Mouse (Mus musculus): ENCODE measurements around the gene Uqcc2. TPM values are rescaled to one million over a fixed set of nuclear protein-coding genes. Genes with fewer than 3 reads are reported as not detected.

The Uqcc2 gene
- polyA plus RNA-seq, 1 experiment, result 148 TPM

- TF ChIP-seq POLR2A (IDR thresholded peaks at IDR 0.05; ENCODE audit: low read depth, low read length) (no peak), CTCF (IDR thresholded peaks at IDR 0.05; ENCODE audit: borderline replicate concordance, insufficient read depth, low read length) (peak; percentile 80; the same call in 1 of the 2 replicates)
- H3K4me1 ChIP-seq (ENCODE audit: control insufficient read depth, insufficient read depth, low read length), result no peaks in the 10 kb centered on the region
- H3K27ac ChIP-seq (ENCODE audit: insufficient read depth, low read length), result no peak overlapping the region
- no peak overlapping the region for H3K4me3 ChIP-seq (ENCODE audit: insufficient read depth, low read length)
Observed at GRCm38 (mm10) chr17:27095690-27096089, 38.0 kb downstream of the Uqcc2 start.

DNA sequence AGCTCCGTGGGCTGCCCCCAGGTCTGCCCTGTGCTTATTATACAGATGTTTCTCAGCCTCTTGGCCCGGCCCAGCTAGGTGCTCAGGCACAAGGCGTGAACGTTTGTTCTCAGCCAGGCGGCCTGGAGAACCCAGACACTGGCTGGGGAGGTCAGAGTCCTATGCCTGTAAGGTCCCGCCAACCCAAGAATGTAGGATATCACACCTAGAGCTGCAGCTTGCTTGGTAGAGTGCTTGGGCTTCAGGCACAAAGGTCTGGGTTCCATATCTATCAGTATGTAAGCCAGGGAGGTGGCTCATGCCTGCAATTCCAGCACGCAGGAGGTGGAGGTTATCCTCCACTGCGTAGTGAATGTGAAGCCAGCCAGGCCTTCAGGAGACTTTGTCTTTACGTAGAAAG is 43.6 kb downstream of the Uqcc2 start:
- TF ChIP-seq CTCF (IDR thresholded peaks at IDR 0.05; ENCODE audit: borderline replicate concordance, insufficient read depth, low read length) (no peak), POLR2A (IDR thresholded peaks at IDR 0.05; ENCODE audit: low read depth, low read length) (no peak)
- no peaks in the 10 kb centered on the region for H3K4me1 ChIP-seq (ENCODE audit: control insufficient read depth, insufficient read depth, low read length)
- H3K27ac ChIP-seq (ENCODE audit: insufficient read depth, low read length), result no peak overlapping the region
- no peak overlapping the region for H3K4me3 ChIP-seq (ENCODE audit: insufficient read depth, low read length)

- no peak for TF ChIP-seq POLR2A (IDR thresholded peaks at IDR 0.05; ENCODE audit: low read depth, low read length)
- TF ChIP-seq CTCF (IDR thresholded peaks at IDR 0.05; ENCODE audit: borderline replicate concordance, insufficient read depth, low read length), result peak; percentile 63
- Histone ChIP-seq H3K27ac (ENCODE audit: insufficient read depth, low read length) (no peak overlapping the region), H3K4me3 (ENCODE audit: insufficient read depth, low read length) (no peak overlapping the region), H3K4me1 (ENCODE audit: control insufficient read depth, insufficient read depth, low read length) (peaks cover 12% of the 10 kb centered on the region)
Observed at GRCm38 (mm10) chr17:27087426-27087825, 46.3 kb downstream of the Uqcc2 start.

- H3K4me3 ChIP-seq (ENCODE audit: insufficient read depth, low read length), result no peak overlapping the region
- TF ChIP-seq POLR2A (IDR thresholded peaks at IDR 0.05; ENCODE audit: low read depth, low read length) (no peak), CTCF (IDR thresholded peaks at IDR 0.05; ENCODE audit: borderline replicate concordance, insufficient read depth, low read length) (peak; percentile 55; the same call in 1 of the 2 replicates)
- H3K27ac ChIP-seq (ENCODE audit: insufficient read depth, low read length), result no peak overlapping the region
- peaks cover 15% of the 10 kb centered on the region for H3K4me1 ChIP-seq (ENCODE audit: control insufficient read depth, insufficient read depth, low read length)
Observed at GRCm38 (mm10) chr17:27085676-27086075, 48.0 kb downstream of the Uqcc2 start.

DNA sequence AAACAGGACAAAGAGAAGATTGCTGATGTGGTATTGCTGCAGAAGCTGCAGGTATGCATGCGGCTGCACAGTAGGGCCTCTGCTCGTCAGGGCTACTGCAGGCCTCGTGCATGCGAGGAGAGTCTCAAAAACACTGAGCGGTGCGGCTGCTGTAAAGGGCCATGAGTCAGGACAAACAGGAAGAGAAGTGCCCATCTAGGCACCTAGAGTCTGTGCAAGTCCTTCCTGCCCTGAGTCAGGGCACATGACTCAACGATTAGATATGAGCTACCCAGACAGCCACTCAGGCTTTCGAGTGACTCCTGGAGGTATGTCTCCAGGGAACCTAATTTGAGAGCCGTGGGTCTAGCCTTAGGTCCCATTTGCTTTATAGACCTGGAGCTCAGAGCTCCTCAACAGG is 50.1 kb downstream of the Uqcc2 start:
- H3K27ac ChIP-seq (ENCODE audit: insufficient read depth, low read length), result peak overlapping the region; percentile 60; the same call in 1 of the 2 replicates
- H3K4me1 ChIP-seq (ENCODE audit: control insufficient read depth, insufficient read depth, low read length), result peaks cover 15% of the 10 kb centered on the region
- TF ChIP-seq CTCF (IDR thresholded peaks at IDR 0.05; ENCODE audit: borderline replicate concordance, insufficient read depth, low read length), result no peak
- no peak for TF ChIP-seq POLR2A (IDR thresholded peaks at IDR 0.05; ENCODE audit: low read depth, low read length)
- H3K4me3 ChIP-seq (ENCODE audit: insufficient read depth, low read length), result no peak overlapping the region

DNA sequence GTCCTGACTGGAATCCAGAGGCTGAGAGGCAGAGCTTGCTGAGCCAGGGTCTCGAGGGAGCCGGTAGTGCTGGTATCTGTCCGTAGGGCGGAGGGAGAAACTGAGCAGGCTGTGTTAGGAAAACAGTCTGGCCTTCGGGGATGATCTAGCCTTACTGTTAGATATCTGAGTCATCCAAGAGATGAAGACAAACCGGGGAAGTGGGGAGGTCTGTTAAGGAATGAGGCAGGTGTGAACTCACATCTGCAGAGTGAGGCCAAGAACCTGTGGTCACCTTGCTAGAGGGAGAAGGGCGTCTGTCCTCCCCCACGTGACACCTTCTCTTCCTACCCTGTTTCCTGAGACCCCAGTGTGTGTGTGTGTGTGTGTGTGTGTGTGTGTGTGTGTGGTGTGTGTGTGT is 50.9 kb downstream of the Uqcc2 start:
- TF ChIP-seq CTCF (IDR thresholded peaks at IDR 0.05; ENCODE audit: borderline replicate concordance, insufficient read depth, low read length), result no peak
- no peak for TF ChIP-seq POLR2A (IDR thresholded peaks at IDR 0.05; ENCODE audit: low read depth, low read length)
- Histone ChIP-seq H3K4me3 (ENCODE audit: insufficient read depth, low read length) (no peak overlapping the region), H3K4me1 (ENCODE audit: control insufficient read depth, insufficient read depth, low read length) (peaks cover 15% of the 10 kb centered on the region), H3K27ac (ENCODE audit: insufficient read depth, low read length) (peak overlapping the region; percentile 55)

- H3K27ac ChIP-seq (ENCODE audit: insufficient read depth, low read length), result no peak overlapping the region
- H3K4me3 ChIP-seq (ENCODE audit: insufficient read depth, low read length), result no peak overlapping the region
- H3K4me1 ChIP-seq (ENCODE audit: control insufficient read depth, insufficient read depth, low read length), result peaks cover 15% of the 10 kb centered on the region
- TF ChIP-seq CTCF (IDR thresholded peaks at IDR 0.05; ENCODE audit: borderline replicate concordance, insufficient read depth, low read length), result no peak
Observed at GRCm38 (mm10) chr17:27081868-27082267, 51.8 kb downstream of the Uqcc2 start.

DNA sequence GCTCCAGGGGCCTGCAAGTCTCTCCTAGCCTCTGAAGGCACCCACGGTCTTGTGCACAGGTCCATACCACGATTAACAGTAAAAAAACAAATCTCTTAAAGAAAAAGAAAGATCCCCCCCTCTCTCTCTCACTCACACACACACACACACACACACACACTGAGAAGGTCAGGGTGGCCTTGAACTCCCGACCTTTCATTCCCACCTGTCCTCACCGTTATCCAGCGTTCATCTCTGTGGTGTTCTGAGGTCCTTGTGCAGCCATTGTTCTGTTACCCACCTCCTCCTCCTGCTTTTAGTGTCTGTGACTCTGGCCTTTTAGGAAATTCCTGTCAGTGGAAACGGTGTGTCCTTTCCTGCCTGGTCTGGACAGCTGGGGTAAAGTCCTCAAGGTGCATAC is 55.2 kb downstream of the Uqcc2 start:
- TF ChIP-seq CTCF (IDR thresholded peaks at IDR 0.05; ENCODE audit: borderline replicate concordance, insufficient read depth, low read length), result no peak
- H3K27ac ChIP-seq (ENCODE audit: insufficient read depth, low read length), result no peak overlapping the region
- peaks cover 19% of the 10 kb centered on the region for H3K4me1 ChIP-seq (ENCODE audit: control insufficient read depth, insufficient read depth, low read length)
- no peak overlapping the region for H3K4me3 ChIP-seq (ENCODE audit: insufficient read depth, low read length)

DNA sequence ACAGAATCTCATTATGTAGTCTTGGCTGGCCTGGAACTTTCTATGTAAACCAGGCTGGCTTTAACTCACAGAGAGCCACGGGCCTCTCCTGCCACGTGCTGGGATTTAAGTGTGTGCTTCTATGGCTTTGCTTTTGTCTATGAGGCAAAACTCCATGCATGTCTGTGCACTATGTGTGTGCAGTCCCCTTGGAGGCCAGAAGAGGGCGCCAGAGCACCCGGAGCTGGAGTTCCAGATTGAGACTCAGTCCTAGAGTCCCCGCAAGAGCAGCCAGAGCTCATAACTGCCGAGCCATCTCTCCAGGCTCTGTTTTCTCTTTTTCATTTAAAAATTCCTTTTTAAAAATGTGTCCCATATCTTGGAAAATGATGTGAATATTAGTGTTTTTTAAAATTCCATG is 55.8 kb downstream of the Uqcc2 start:
- no peak for TF ChIP-seq POLR2A (IDR thresholded peaks at IDR 0.05; ENCODE audit: low read depth, low read length)
- TF ChIP-seq CTCF (IDR thresholded peaks at IDR 0.05; ENCODE audit: borderline replicate concordance, insufficient read depth, low read length), result 0 out of 2 replicates have a peak, but pooled peaks have one; percentile 17
- Histone ChIP-seq H3K4me1 (ENCODE audit: control insufficient read depth, insufficient read depth, low read length) (peaks cover 14% of the 10 kb centered on the region), H3K27ac (ENCODE audit: insufficient read depth, low read length) (no peak overlapping the region), H3K4me3 (ENCODE audit: insufficient read depth, low read length) (no peak overlapping the region)

- H3K27ac ChIP-seq (ENCODE audit: insufficient read depth, low read length), result no peak overlapping the region
- TF ChIP-seq CTCF (IDR thresholded peaks at IDR 0.05; ENCODE audit: borderline replicate concordance, insufficient read depth, low read length) (no peak), POLR2A (IDR thresholded peaks at IDR 0.05; ENCODE audit: low read depth, low read length) (no peak)
- H3K4me3 ChIP-seq (ENCODE audit: insufficient read depth, low read length), result no peak overlapping the region
- H3K4me1 ChIP-seq (ENCODE audit: control insufficient read depth, insufficient read depth, low read length), result peaks cover 10% of the 10 kb centered on the region; the same call in 1 of the 2 replicates
Observed at GRCm38 (mm10) chr17:27077133-27077532, 56.6 kb downstream of the Uqcc2 start.
